Mouse (Mus musculus): ENCODE data around the gene Pick1. TPM values are rescaled to one million over a fixed set of nuclear protein-coding genes. Genes with fewer than 3 reads are reported as not detected.

The Pick1 gene
- polyA plus RNA-seq, 1 experiment, result 11.4 TPM

GRCm38 (mm10) chr15:79199390-79199976, 29.5 kb upstream of the Pick1 start:
- Histone ChIP-seq H3K27ac (ENCODE audit: insufficient read depth, low read depth, low read length) (no peak overlapping the region), H3K4me3 (ENCODE audit: insufficient read depth, low read length) (no peak overlapping the region), H3K4me1 (ENCODE audit: control insufficient read depth, insufficient read depth, low read length) (peaks cover 11% of the 10 kb centered on the region)
- TF ChIP-seq CTCF (IDR thresholded peaks at IDR 0.05; ENCODE audit: low read depth, low read length) (no peak), POLR2A (IDR thresholded peaks at IDR 0.05; ENCODE audit: borderline replicate concordance, low read depth, low read length) (no peak)

- Histone ChIP-seq H3K4me3 (ENCODE audit: insufficient read depth, low read length) (no peak overlapping the region), H3K4me1 (ENCODE audit: control insufficient read depth, insufficient read depth, low read length) (no peaks in the 10 kb centered on the region), H3K27ac (ENCODE audit: insufficient read depth, low read depth, low read length) (no peak overlapping the region)
- TF ChIP-seq CTCF (IDR thresholded peaks at IDR 0.05; ENCODE audit: low read depth, low read length) (no peak), POLR2A (IDR thresholded peaks at IDR 0.05; ENCODE audit: borderline replicate concordance, low read depth, low read length) (no peak)
Measured at GRCm38 (mm10) chr15:79201491-79202150, 27.4 kb upstream of the Pick1 start.

GRCm38 (mm10) chr15:79202575-79202974, 26.4 kb upstream of the Pick1 start:
- no peak for TF ChIP-seq CTCF (IDR thresholded peaks at IDR 0.05; ENCODE audit: low read depth, low read length)
- no peak for TF ChIP-seq POLR2A (IDR thresholded peaks at IDR 0.05; ENCODE audit: borderline replicate concordance, low read depth, low read length)
- no peak overlapping the region for H3K4me3 ChIP-seq (ENCODE audit: insufficient read depth, low read length)
- no peak overlapping the region for H3K27ac ChIP-seq (ENCODE audit: insufficient read depth, low read depth, low read length)
- no peaks in the 10 kb centered on the region for H3K4me1 ChIP-seq (ENCODE audit: control insufficient read depth, insufficient read depth, low read length)

- peaks cover 7% of the 10 kb centered on the region for H3K4me1 ChIP-seq (ENCODE audit: control insufficient read depth, insufficient read depth, low read length)
- TF ChIP-seq POLR2A (IDR thresholded peaks at IDR 0.05; ENCODE audit: borderline replicate concordance, low read depth, low read length) (no peak), CTCF (IDR thresholded peaks at IDR 0.05; ENCODE audit: low read depth, low read length) (no peak)
- H3K4me3 ChIP-seq (ENCODE audit: insufficient read depth, low read length), result no peak overlapping the region
- no peak overlapping the region for H3K27ac ChIP-seq (ENCODE audit: insufficient read depth, low read depth, low read length)
Measured at GRCm38 (mm10) chr15:79208211-79208610, 20.8 kb upstream of the Pick1 start.

- Histone ChIP-seq H3K4me3 (ENCODE audit: insufficient read depth, low read length) (peak overlapping the region; percentile 66), H3K4me1 (ENCODE audit: control insufficient read depth, insufficient read depth, low read length) (peaks cover 14% of the 10 kb centered on the region), H3K27ac (ENCODE audit: insufficient read depth, low read depth, low read length) (peak overlapping the region; percentile 68)
- TF ChIP-seq POLR2A (IDR thresholded peaks at IDR 0.05; ENCODE audit: borderline replicate concordance, low read depth, low read length), result no peak
- TF ChIP-seq CTCF (IDR thresholded peaks at IDR 0.05; ENCODE audit: low read depth, low read length), result no peak
Measured at GRCm38 (mm10) chr15:79208758-79209439, 20.1 kb upstream of the Pick1 start.

GRCm38 (mm10) chr15:79210357-79210756, 18.6 kb upstream of the Pick1 start:
- Histone ChIP-seq H3K4me3 (ENCODE audit: insufficient read depth, low read length) (no peak overlapping the region), H3K27ac (ENCODE audit: insufficient read depth, low read depth, low read length) (no peak overlapping the region), H3K4me1 (ENCODE audit: control insufficient read depth, insufficient read depth, low read length) (peaks cover 15% of the 10 kb centered on the region)
- TF ChIP-seq CTCF (IDR thresholded peaks at IDR 0.05; ENCODE audit: low read depth, low read length) (no peak), POLR2A (IDR thresholded peaks at IDR 0.05; ENCODE audit: borderline replicate concordance, low read depth, low read length) (no peak)

- Histone ChIP-seq H3K4me3 (ENCODE audit: insufficient read depth, low read length) (no peak overlapping the region), H3K27ac (ENCODE audit: insufficient read depth, low read depth, low read length) (no peak overlapping the region), H3K4me1 (ENCODE audit: control insufficient read depth, insufficient read depth, low read length) (peaks cover 15% of the 10 kb centered on the region)
- TF ChIP-seq POLR2A (IDR thresholded peaks at IDR 0.05; ENCODE audit: borderline replicate concordance, low read depth, low read length), result no peak
- TF ChIP-seq CTCF (IDR thresholded peaks at IDR 0.05; ENCODE audit: low read depth, low read length), result no peak
Measured at GRCm38 (mm10) chr15:79212750-79213446, 16.1 kb upstream of the Pick1 start.

GRCm38 (mm10) chr15:79213591-79213990, 15.4 kb upstream of the Pick1 start:
- Histone ChIP-seq H3K27ac (ENCODE audit: insufficient read depth, low read depth, low read length) (no peak overlapping the region), H3K4me1 (ENCODE audit: control insufficient read depth, insufficient read depth, low read length) (peaks cover 14% of the 10 kb centered on the region), H3K4me3 (ENCODE audit: insufficient read depth, low read length) (no peak overlapping the region)
- TF ChIP-seq CTCF (IDR thresholded peaks at IDR 0.05; ENCODE audit: low read depth, low read length) (no peak), POLR2A (IDR thresholded peaks at IDR 0.05; ENCODE audit: borderline replicate concordance, low read depth, low read length) (no peak)

GRCm38 (mm10) chr15:79216191-79216590, 12.8 kb upstream of the Pick1 start:
- H3K27ac ChIP-seq (ENCODE audit: insufficient read depth, low read depth, low read length), result no peak overlapping the region

More at GRCm38 (mm10) chr15:79216191-79216590, 12.8 kb upstream of the Pick1 start:
- no peak for TF ChIP-seq CTCF (IDR thresholded peaks at IDR 0.05; ENCODE audit: low read depth, low read length)
- TF ChIP-seq POLR2A (IDR thresholded peaks at IDR 0.05; ENCODE audit: borderline replicate concordance, low read depth, low read length), result no peak
- H3K4me3 ChIP-seq (ENCODE audit: insufficient read depth, low read length), result no peak overlapping the region
- peaks cover 12% of the 10 kb centered on the region for H3K4me1 ChIP-seq (ENCODE audit: control insufficient read depth, insufficient read depth, low read length)

All from bone marrow macrophage, adult 2 months (primary cell).